Mouse (Mus musculus) embryonic facial prominence, embryonic 12.5 days (tissue): ENCODE data around the gene Entpd8. TPM values are rescaled to one million over a fixed set of nuclear protein-coding genes. Genes with fewer than 3 reads are reported as not detected.

ENCODE experiments used
- ATAC-seq: fragments of 200-750 bp; cut with Nextera tagmentation; 2 replicates; pipeline ENCODE4 v1.8.0; 2017; ENCODE audit not compliant: insufficient number of reproducible peaks, insufficient read depth, low FRiP score, low TSS enrichment
- H3K27ac ChIP-seq: fragments of 300-500 bp; sonication (generic); 2 replicates; pipeline ENCODE4 v1.5.1; 2016; ENCODE audit warnings: mild to moderate bottlenecking
- H3K27me3 ChIP-seq: fragments of 300-500 bp; sonication (generic); 2 replicates; pipeline ENCODE4 v1.6.1; 2016; ENCODE audit warnings: mild to moderate bottlenecking, moderate library complexity
- H3K36me3 ChIP-seq: fragments of 300-500 bp; sonication (generic); 2 replicates; pipeline ENCODE4 v1.6.1; 2016; ENCODE audit warnings: mild to moderate bottlenecking
- H3K4me1 ChIP-seq: fragments of 300-500 bp; sonication (generic); 2 replicates; pipeline ENCODE4 v1.6.1; 2016
- H3K4me2 ChIP-seq: fragments of 300-500 bp; sonication (generic); replicated peaks from 2 replicates; pipeline ENCODE4 v1.6.1; 2016; ENCODE audit warnings: mild to moderate bottlenecking, moderate library complexity
- H3K4me3 ChIP-seq: fragments of 300-500 bp; sonication (generic); 2 replicates; pipeline ENCODE4 v1.5.1; 2016; ENCODE audit warnings: mild to moderate bottlenecking
- H3K9ac ChIP-seq: fragments of 300-500 bp; sonication (generic); 2 replicates; pipeline ENCODE4 v1.6.1; 2016; ENCODE audit warnings: mild to moderate bottlenecking, moderate library complexity
- H3K9me3 ChIP-seq: fragments of 300-500 bp; sonication (generic); 2 replicates; pipeline ENCODE4 v1.6.1; 2016; ENCODE audit warnings: mild to moderate bottlenecking, moderate library complexity
- WGBS: fragments of 180-500 bp; shearing (Covaris S2); methylation state at CpG from one replicate; pipeline ENCODE4 v1.1.7; 2016; 5-methylcytosine and 5-hydroxymethylcytosine counted together
- microRNA-seq: library from miRNA; unstranded; fragments of <30 nt; microRNA quantifications from one replicate; pipeline ENCODE4, GENCODE M21; 2017
- polyA plus RNA-seq: library from polyadenylated mRNA; unstranded; fragments of >200 nt; fragmentation: Nextera tagmentation; extraction: Ambion mirVana; gene quantifications from 2 replicates; pipeline ENCODE4 v1.2.1, GENCODE M21; 2016

The Entpd8 gene
- polyA plus RNA-seq, 1 experiment from 2014 or later = not detected

DNA sequence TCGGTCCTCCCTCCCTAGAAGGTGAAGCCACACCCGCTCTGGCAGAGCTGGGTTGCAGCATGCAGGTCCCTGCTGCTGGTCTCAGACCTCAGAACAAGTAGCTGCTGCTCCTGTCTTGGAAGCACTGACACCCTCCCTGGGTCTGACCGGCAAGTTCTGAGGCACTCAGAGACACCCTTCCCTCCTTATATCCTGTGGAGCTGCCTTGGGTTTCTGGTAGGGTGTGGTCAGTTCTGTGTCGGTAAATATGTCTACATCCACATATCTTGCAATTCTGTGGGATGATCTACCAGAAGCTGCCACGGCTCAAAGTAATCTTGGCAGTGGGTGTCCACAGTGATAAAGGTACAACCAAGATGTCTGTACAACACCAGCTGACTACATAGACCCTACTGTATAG is 43.4 kb downstream of the Entpd8 start:
- H3K27ac ChIP-seq = no peak overlapping the region
- no peak overlapping the region for H3K4me2 ChIP-seq
- no peaks in the 10 kb centered on the region for H3K36me3 ChIP-seq
- H3K4me3 ChIP-seq = no peak overlapping the region
- no peaks in the 10 kb centered on the region for H3K9me3 ChIP-seq
- H3K27me3 ChIP-seq = no peaks in the 10 kb centered on the region
- no peak overlapping the region for H3K9ac ChIP-seq
- 85% methylated on average over 5 of the region's 5 CpGs for WGBS
- ATAC-seq = no peak
- H3K4me1 ChIP-seq = peaks cover 12% of the 10 kb centered on the region

DNA sequence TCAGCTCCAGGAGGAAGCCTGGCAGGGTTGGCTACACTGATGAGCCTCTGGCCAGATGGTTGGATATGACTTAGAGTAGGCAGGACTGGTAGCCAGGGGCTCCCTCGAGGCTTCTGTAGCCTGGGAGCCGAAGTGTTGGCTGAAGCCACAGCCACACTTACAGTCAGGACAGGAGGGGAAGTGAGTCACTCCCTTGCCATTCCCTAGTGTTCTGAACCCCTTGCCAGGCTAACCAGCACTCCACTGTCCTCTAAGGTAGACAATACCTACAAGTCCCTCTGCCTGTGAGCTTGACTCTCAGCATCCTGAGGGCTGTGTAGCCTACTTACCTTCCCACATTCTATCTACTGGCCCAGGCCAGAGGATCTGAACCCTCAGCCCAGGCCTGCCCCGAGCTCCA is 44.3 kb downstream of the Entpd8 start:
- no peak overlapping the region for H3K27ac ChIP-seq
- ATAC-seq = no peak
- 69% methylated on average over 3 of the region's 3 CpGs for WGBS
- H3K36me3 ChIP-seq = no peaks in the 10 kb centered on the region
- H3K4me2 ChIP-seq = no peak overlapping the region
- peaks cover 12% of the 10 kb centered on the region for H3K4me1 ChIP-seq
- H3K27me3 ChIP-seq = no peaks in the 10 kb centered on the region
- no peak overlapping the region for H3K4me3 ChIP-seq
- H3K9me3 ChIP-seq = no peaks in the 10 kb centered on the region
- no peak overlapping the region for H3K9ac ChIP-seq

DNA sequence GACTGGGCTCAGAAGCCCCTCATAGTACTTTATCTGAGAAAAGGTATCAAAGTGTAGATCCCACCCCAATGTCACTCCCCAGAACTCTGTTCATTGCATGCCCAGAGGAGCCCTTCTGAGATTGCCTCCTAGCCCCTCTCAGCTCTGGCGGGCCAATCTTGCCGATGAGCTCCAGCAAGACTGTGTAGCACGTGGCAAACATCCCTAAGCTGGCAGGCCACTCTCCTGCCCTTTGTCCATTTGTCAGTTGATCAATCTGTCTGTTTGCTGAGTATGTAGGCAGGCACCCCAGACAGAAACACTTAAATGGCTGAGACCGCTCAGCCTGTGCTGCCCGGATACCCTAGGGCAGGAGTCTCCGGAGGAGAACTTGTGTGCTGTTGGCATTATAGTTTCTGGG is 45.0 kb downstream of the Entpd8 start:
- no peak overlapping the region for H3K9ac ChIP-seq
- H3K36me3 ChIP-seq = no peaks in the 10 kb centered on the region
- H3K27ac ChIP-seq = peak overlapping the region; percentile 80
- no peak for ATAC-seq
- no peaks in the 10 kb centered on the region for H3K27me3 ChIP-seq
- H3K4me3 ChIP-seq = no peak overlapping the region
- peaks cover 12% of the 10 kb centered on the region for H3K4me1 ChIP-seq
- no peak overlapping the region for H3K4me2 ChIP-seq
- no peaks in the 10 kb centered on the region for H3K9me3 ChIP-seq
- 92% methylated on average over 6 of the region's 6 CpGs for WGBS

DNA sequence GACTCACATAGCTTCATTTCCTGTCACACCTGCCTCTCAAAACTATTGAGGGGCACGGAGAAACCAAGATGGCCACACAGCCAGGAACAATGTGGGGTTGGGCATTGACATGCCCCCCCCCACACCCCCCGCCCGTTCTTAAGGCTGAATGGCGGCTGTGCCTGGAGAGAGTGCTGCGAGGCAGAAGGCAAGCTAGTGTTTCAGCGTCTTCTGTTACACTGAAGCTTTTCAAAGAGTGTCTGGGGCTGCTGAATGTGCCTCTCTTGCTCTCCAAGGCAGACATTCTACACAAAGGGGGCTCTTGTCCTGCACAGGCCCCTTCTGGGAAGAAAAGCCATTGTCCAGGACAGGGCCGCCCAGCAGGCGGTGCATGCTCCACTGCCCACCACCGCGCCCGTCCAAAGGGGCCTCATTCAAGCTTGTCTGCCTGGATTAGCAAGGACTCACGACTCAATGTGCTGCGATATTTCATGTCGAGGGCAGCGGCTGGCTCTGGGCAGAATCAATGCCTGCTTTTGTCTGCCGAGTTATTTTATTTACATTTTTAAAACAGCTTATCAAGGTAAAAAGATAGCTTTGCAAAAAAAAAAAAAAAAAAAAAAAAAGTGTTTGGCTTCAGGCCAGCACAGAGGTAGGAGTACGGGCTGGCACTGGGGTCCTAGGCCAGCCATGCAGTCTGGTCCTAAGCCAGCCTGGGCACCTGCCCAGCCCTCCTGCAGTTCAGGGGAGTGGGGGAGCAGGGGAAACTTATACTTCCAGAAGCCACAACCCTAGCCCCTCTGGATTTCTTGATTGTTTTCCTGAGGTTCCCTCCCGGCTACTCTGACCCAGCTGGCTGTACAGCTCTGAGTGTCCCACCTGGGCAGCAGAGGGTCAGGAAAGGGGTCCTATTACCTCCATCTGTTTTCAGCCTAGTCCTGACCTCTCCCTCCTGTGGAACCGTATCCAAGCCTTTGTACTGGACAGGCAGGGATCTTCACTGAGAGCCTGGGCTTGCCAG is 46.2 kb downstream of the Entpd8 start:
- Histone ChIP-seq H3K4me1 (peaks cover 12% of the 10 kb centered on the region), H3K27me3 (no peaks in the 10 kb centered on the region), H3K9me3 (no peaks in the 10 kb centered on the region), H3K4me2 (no peak overlapping the region), H3K27ac (peak overlapping the region; percentile 81), H3K4me3 (no peak overlapping the region), H3K9ac (no peak overlapping the region), H3K36me3 (no peaks in the 10 kb centered on the region)
- 14% methylated on average over 19 of the region's 19 CpGs for WGBS
- peak; percentile 88 for ATAC-seq

DNA sequence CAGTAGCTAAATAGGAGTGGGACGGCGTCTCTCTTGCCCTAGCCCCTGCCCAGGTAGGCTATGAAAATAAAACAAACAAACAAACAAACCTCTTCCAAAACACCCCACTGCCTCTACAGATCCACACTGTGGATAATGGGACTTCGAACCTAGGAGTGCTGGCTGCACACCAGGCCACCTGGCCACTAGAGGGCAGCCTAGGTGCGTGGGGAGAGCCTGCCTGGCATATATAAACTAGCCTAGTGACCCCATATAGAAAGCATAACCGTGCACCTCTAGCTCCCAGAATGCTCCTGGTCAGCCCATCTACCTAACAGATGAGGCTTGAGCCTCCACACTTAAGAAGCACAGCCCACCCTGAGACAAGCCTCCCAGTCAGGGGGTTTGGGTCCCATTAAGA is 47.1 kb downstream of the Entpd8 start:
- peaks cover 12% of the 10 kb centered on the region for H3K4me1 ChIP-seq
- peak overlapping the region; percentile 81 for H3K27ac ChIP-seq
- no peak for ATAC-seq

DNA sequence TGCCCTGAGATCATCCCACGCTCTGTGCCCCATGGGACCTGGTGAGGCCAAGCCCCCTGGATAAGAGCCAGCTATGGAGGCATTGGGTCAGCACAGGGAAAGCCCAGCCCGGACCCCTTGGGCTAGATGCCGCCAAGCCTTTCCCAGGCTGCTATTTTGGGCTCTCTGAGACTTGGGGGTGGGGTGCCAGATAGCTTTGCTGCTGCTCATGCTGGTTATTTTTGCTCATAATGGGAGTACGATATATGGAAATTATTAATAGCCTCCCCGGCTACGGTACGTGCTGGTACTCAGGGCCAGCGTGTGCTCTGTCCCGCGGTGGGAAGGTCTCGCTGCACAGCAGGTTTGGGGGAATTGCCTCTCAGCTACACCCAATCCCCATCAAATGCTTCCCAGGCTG is 48.0 kb downstream of the Entpd8 start:
- Histone ChIP-seq H3K4me3 (no peak overlapping the region), H3K36me3 (no peaks in the 10 kb centered on the region), H3K9ac (no peak overlapping the region), H3K27me3 (no peaks in the 10 kb centered on the region), H3K4me1 (peaks cover 12% of the 10 kb centered on the region), H3K4me2 (no peak overlapping the region), H3K9me3 (no peaks in the 10 kb centered on the region), H3K27ac (no peak overlapping the region)
- no peak for ATAC-seq
- WGBS = 83% methylated on average over 11 of the region's 11 CpGs

More for the DNA sequence above, 47.1 kb downstream of the Entpd8 start:
- no peak overlapping the region for H3K4me3 ChIP-seq
- no peaks in the 10 kb centered on the region for H3K36me3 ChIP-seq
- H3K9ac ChIP-seq = no peak overlapping the region
- no peak overlapping the region for H3K4me2 ChIP-seq
- no peaks in the 10 kb centered on the region for H3K9me3 ChIP-seq
- H3K27me3 ChIP-seq = no peaks in the 10 kb centered on the region
- 48% methylated on average over 5 of the region's 5 CpGs for WGBS

DNA sequence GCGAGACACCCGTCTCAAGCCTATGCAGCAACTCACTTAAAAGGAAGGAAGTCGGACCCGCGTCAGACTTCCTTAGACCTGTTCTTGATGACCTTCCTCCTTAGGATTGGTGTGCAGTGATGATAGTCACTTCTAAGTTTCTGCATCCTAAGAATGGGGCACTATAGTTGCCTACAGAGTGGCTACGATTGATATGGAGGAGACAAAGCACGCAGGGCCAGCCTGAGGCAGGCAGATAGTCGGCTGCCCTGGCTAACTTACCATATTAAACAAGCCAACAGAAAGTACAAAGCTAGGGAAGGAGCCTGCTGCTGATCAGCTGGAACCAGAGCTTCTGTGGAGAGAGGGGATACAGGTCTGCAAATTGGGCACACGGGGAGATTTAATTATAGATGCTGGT is 51.5 kb downstream of the Entpd8 start:
- Histone ChIP-seq H3K27ac (no peak overlapping the region), H3K36me3 (no peaks in the 10 kb centered on the region), H3K4me2 (no peak overlapping the region), H3K4me3 (no peak overlapping the region), H3K9ac (no peak overlapping the region), H3K4me1 (peaks cover 11% of the 10 kb centered on the region), H3K27me3 (no peaks in the 10 kb centered on the region), H3K9me3 (no peaks in the 10 kb centered on the region)
- 78% methylated on average over 9 of the region's 9 CpGs for WGBS
- no peak for ATAC-seq

Small RNA genes within 50 kb of the gene (microRNA-seq; reads per million reads assigned to microRNA genes)
- not detected for gene Gm24328
- not detected for gene Mir7664

Other genes with a start within 250 kb of the Entpd8 start
- 121 and 124 TPM in 2 replicates for gene Ehmt1, start 160.7 kb upstream of the Entpd8 start, polyA plus RNA-seq
- gene Arrdc1, start 145.1 kb upstream of the Entpd8 start, polyA plus RNA-seq = 22.1 and 27.2 TPM in 2 replicates
- gene Zmynd19, start 130.5 kb upstream of the Entpd8 start, polyA plus RNA-seq = 22.4 and 25.1 TPM in 2 replicates
- gene Dph7, start 117.9 kb upstream of the Entpd8 start, polyA plus RNA-seq = 36.5 and 37.7 TPM in 2 replicates
- 138 and 144 TPM in 2 replicates for gene Mrpl41, start 105.2 kb upstream of the Entpd8 start, polyA plus RNA-seq
- 6.5 and 7.0 TPM in 2 replicates for gene Pnpla7, start 104.3 kb upstream of the Entpd8 start, polyA plus RNA-seq
- 99.1 and 103 TPM in 2 replicates for gene Nsmf, start 25.9 kb upstream of the Entpd8 start, polyA plus RNA-seq
- 0.19 TPM in 1 of 2 replicates, not detected in the other for gene Noxa1, start 14.8 kb downstream of the Entpd8 start, polyA plus RNA-seq
- gene Nrarp, start 100.5 kb downstream of the Entpd8 start, polyA plus RNA-seq = 21.3 and 24.7 TPM in 2 replicates
- 3.1 and 3.9 TPM in 2 replicates for gene Tor4a, start 116.6 kb downstream of the Entpd8 start, polyA plus RNA-seq
- 119 and 121 TPM in 2 replicates for gene Nelfb, start 131.2 kb downstream of the Entpd8 start, polyA plus RNA-seq
- not detected in 2 replicates for gene Stpg3, start 134.3 kb downstream of the Entpd8 start, polyA plus RNA-seq
- 1.1 TPM in 1 of 2 replicates, not detected in the other for gene Fam166a, start 138.4 kb downstream of the Entpd8 start, polyA plus RNA-seq
- 443 and 449 TPM in 2 replicates for gene Tubb4b, start 144.4 kb downstream of the Entpd8 start, polyA plus RNA-seq
- gene Slc34a3, start 154.1 kb downstream of the Entpd8 start, polyA plus RNA-seq = not detected in 2 replicates
- not detected in 2 replicates for gene Rnf224, start 156.5 kb downstream of the Entpd8 start, polyA plus RNA-seq
- gene Rnf208, start 162.0 kb downstream of the Entpd8 start, polyA plus RNA-seq = 8.6 and 9.4 TPM in 2 replicates
- not detected in 2 replicates for gene Cysrt1, start 162.1 kb downstream of the Entpd8 start, polyA plus RNA-seq
- 3.8 and 4.2 TPM in 2 replicates for gene AL732309.1, start 166.6 kb downstream of the Entpd8 start, polyA plus RNA-seq
- gene Tmem203, start 175.1 kb downstream of the Entpd8 start, polyA plus RNA-seq = 21.6 and 23.6 TPM in 2 replicates
- gene Tprn, start 182.3 kb downstream of the Entpd8 start, polyA plus RNA-seq = 9.7 TPM in 2 replicates
- gene Ssna1, start 192.1 kb downstream of the Entpd8 start, polyA plus RNA-seq = 218 and 231 TPM in 2 replicates
- 154 and 155 TPM in 2 replicates for gene Anapc2, start 192.2 kb downstream of the Entpd8 start, polyA plus RNA-seq
- not detected in 2 replicates for gene Tmem210, start 207.8 kb downstream of the Entpd8 start, polyA plus RNA-seq
- gene Lrrc26, start 209.6 kb downstream of the Entpd8 start, polyA plus RNA-seq = not detected in 2 replicates
- 1.0 and 1.9 TPM in 2 replicates for gene Grin1, start 238.9 kb downstream of the Entpd8 start, polyA plus RNA-seq